23 mouse cellular contexts compared by ENCODE assay signal in genomic region chr10:16337546-16337945, GRCm38 (mm10).
"Had no signal": no experiment of that assay in that cellular context is flagged by ENCODE, and none has a peak within 500 bp of the region (broad histone marks: within the 10 kb centered on the region; RNA-seq: fewer than 3 reads in every experiment).

No protein-coding gene starts in this region.

- H3K4me2 ChIP-seq: heart, embryonic 12.5 days; hindbrain, embryonic 12.5 days; hindbrain, embryonic 14.5 days; intestine, embryonic 15.5 days; limb, embryonic 15.5 days; liver, embryonic 12.5 days had no signal

- H3K27ac ChIP-seq: heart, embryonic 10.5 days; hindbrain, embryonic 10.5 days; hindbrain, embryonic 12.5 days; hindbrain, embryonic 14.5 days; intestine, embryonic 15.5 days; layer of hippocampus, adult 2 months; left cerebral cortex, adult 2 months; limb, embryonic 15.5 days; liver, embryonic 12.5 days; liver, embryonic 14.5 days had no signal

- H3K4me3 ChIP-seq: heart, embryonic 10.5 days; heart, embryonic 12.5 days; hindbrain, embryonic 10.5 days; hindbrain, embryonic 12.5 days; intestine, embryonic 15.5 days; layer of hippocampus, adult 2 months; left cerebral cortex, adult 2 months; limb, embryonic 15.5 days; liver, embryonic 12.5 days had no signal

- H3K4me1 ChIP-seq: heart, embryonic 10.5 days; heart, embryonic 12.5 days; hindbrain, embryonic 10.5 days; hindbrain, embryonic 12.5 days; intestine, embryonic 15.5 days; limb, embryonic 15.5 days; liver, embryonic 12.5 days had no signal

- H3K9me3 ChIP-seq: heart, embryonic 10.5 days; heart, embryonic 12.5 days; hindbrain, embryonic 10.5 days; hindbrain, embryonic 12.5 days; intestine, embryonic 15.5 days; limb, embryonic 15.5 days; liver, embryonic 12.5 days had no signal

- H3K27me3 ChIP-seq: heart, embryonic 12.5 days; hindbrain, embryonic 12.5 days; intestine, embryonic 15.5 days; limb, embryonic 15.5 days; liver, embryonic 12.5 days had no signal

- DNase-seq: gastrocnemius, postnatal 14 days; gastrocnemius, postnatal 36 days; heart, adult 18-20 months; heart, postnatal 10 days; heart, postnatal 4 days; kidney, adult 18-20 months; kidney, adult 8-10 months; kidney, postnatal 10 days; kidney, postnatal 36 days had no signal

- H3K9ac ChIP-seq: heart, embryonic 12.5 days; hindbrain, embryonic 12.5 days; hindbrain, embryonic 14.5 days; intestine, embryonic 15.5 days; limb, embryonic 15.5 days; liver, embryonic 12.5 days; liver, embryonic 14.5 days had no signal

- ATAC-seq: hindbrain, embryonic 16.5 days; inflammation-experienced regulatory T-cells, adult 6 months; intestine, embryonic 15.5 days; intestine, postnatal 0 days; liver, embryonic 12.5 days had no signal

- H3K36me3 ChIP-seq: heart, embryonic 10.5 days; heart, embryonic 12.5 days; hindbrain, embryonic 10.5 days; hindbrain, embryonic 12.5 days; intestine, embryonic 15.5 days; limb, embryonic 15.5 days; liver, embryonic 12.5 days had no signal
